25 mouse cellular contexts compared by ENCODE assay signal in the genomic region with DNA sequence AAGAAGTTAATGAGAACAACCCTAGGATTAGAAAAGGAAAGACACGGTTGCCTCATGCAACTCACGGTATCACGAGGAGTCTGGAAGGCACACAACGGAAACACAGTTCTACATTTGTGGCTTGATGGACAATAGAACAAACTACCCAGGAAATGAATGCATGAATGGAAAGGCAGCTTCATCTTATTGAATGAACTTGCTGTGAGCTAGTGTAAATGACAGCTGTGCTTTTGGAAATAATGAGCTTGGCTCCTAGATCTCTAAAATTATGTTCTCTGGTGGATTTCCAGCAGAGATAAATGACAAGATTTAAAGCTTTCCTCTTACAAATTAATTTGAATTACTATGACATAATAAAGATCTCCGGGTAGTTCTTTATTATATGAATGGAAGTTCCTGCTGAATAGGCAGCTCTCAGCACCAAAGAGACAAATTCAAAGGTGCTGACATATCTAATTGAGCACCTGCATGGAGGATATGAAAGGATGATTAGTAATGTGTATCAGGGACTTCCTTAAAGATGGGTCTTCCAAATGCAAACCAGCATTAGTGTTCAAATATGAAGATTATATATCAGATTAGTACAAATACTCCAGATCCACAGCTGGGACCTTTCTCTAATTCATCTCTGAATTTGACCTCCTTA.
DNase-seq lines count a peak whose midpoint lies in the region; ATAC-seq and TF ChIP-seq lines count a peak whose summit lies in the region.
"Had no signal": no experiment of that assay in that cellular context is flagged by ENCODE, and none has a peak within 500 bp of the region (broad histone marks: within the 10 kb centered on the region; RNA-seq: fewer than 3 reads in every experiment).

No protein-coding gene starts in this region.

- peak; percentile 40; the same call in 1 of the 2 replicates for ATAC-seq in hindbrain, embryonic 14.5 days (ENCODE audit: low FRiP score)
- ATAC-seq in hindbrain, embryonic 12.5 days (ENCODE audit: low FRiP score) = no peak
- ATAC-seq in midbrain, embryonic 14.5 days (ENCODE audit: low FRiP score, low TSS enrichment) = no peak; the same call in 1 of the 2 replicates
- ATAC-seq in midbrain, embryonic 15.5 days (replicated peaks) = peak; percentile 60; the same call in 1 of the 2 replicates
- ATAC-seq: inflammation-experienced regulatory T-cells, adult 6 months had no signal

- no peak for TF ChIP-seq POLR2A in brain, embryonic 14.5 days (IDR thresholded peaks at IDR 0.05; ENCODE audit: borderline replicate concordance, extremely low read depth, insufficient read depth, insufficient read length, poor library complexity, severe bottlenecking)

- no peak overlapping the region for H3K4me3 ChIP-seq in hindbrain, embryonic 14.5 days (replicated peaks; ENCODE audit: low read length)
- no peak overlapping the region for H3K4me3 ChIP-seq in hindbrain, embryonic 12.5 days
- H3K4me3 ChIP-seq in midbrain, embryonic 14.5 days (replicated peaks; ENCODE audit: low read depth, low read length) = no peak overlapping the region
- H3K4me3 ChIP-seq in midbrain, embryonic 10.5 days = no peak overlapping the region
- H3K4me3 ChIP-seq in midbrain, embryonic 15.5 days = no peak overlapping the region
- H3K4me3 ChIP-seq: embryonic facial prominence, embryonic 12.5 days; heart, embryonic 13.5 days; layer of hippocampus, adult 2 months; left cerebral cortex, adult 2 months; limb, embryonic 12.5 days had no signal

- no peaks in the 10 kb centered on the region for H3K36me3 ChIP-seq in hindbrain, embryonic 14.5 days (replicated peaks; ENCODE audit: control insufficient read depth, insufficient read depth)
- no peaks in the 10 kb centered on the region for H3K36me3 ChIP-seq in hindbrain, embryonic 12.5 days
- H3K36me3 ChIP-seq in midbrain, embryonic 14.5 days (ENCODE audit: control insufficient read depth, insufficient read depth, low read length) = no peaks in the 10 kb centered on the region
- H3K36me3 ChIP-seq in midbrain, embryonic 10.5 days = no peaks in the 10 kb centered on the region
- H3K36me3 ChIP-seq in midbrain, embryonic 15.5 days (replicated peaks) = no peaks in the 10 kb centered on the region
- H3K36me3 ChIP-seq: embryonic facial prominence, embryonic 12.5 days; heart, embryonic 13.5 days; limb, embryonic 12.5 days had no signal

- no peak overlapping the region for H3K4me2 ChIP-seq in hindbrain, embryonic 14.5 days (replicated peaks)
- H3K4me2 ChIP-seq in hindbrain, embryonic 12.5 days (replicated peaks) = no peak overlapping the region
- H3K4me2 ChIP-seq in midbrain, embryonic 14.5 days (ENCODE audit: low read length) = no peak overlapping the region
- no peak overlapping the region for H3K4me2 ChIP-seq in midbrain, embryonic 15.5 days
- H3K4me2 ChIP-seq: embryonic facial prominence, embryonic 12.5 days; heart, embryonic 13.5 days; limb, embryonic 12.5 days had no signal

- no peaks in the 10 kb centered on the region for H3K4me1 ChIP-seq in hindbrain, embryonic 14.5 days (replicated peaks; ENCODE audit: control insufficient read depth, insufficient read depth, low read length)
- no peaks in the 10 kb centered on the region for H3K4me1 ChIP-seq in hindbrain, embryonic 12.5 days
- H3K4me1 ChIP-seq in midbrain, embryonic 14.5 days (ENCODE audit: control insufficient read depth, insufficient read depth, low read length) = no peaks in the 10 kb centered on the region
- H3K4me1 ChIP-seq in midbrain, embryonic 10.5 days = no peaks in the 10 kb centered on the region
- H3K4me1 ChIP-seq in midbrain, embryonic 15.5 days = no peaks in the 10 kb centered on the region
- H3K4me1 ChIP-seq: embryonic facial prominence, embryonic 12.5 days; heart, embryonic 13.5 days; limb, embryonic 12.5 days had no signal

- 53% methylated on average over 5 of the region's 5 CpGs for WGBS in hindbrain, embryonic 14.5 days
- WGBS in hindbrain, embryonic 12.5 days = 67% methylated on average over 5 of the region's 5 CpGs
- 40% methylated on average over 5 of the region's 5 CpGs for WGBS in midbrain, embryonic 14.5 days
- WGBS in midbrain, embryonic 10.5 days = 88% methylated on average over 5 of the region's 5 CpGs
- 32% methylated on average over 5 of the region's 5 CpGs for WGBS in midbrain, embryonic 15.5 days

- H3K9ac ChIP-seq in hindbrain, embryonic 14.5 days = no peak overlapping the region
- H3K9ac ChIP-seq in hindbrain, embryonic 12.5 days = no peak overlapping the region
- no peak overlapping the region for H3K9ac ChIP-seq in midbrain, embryonic 14.5 days (replicated peaks; ENCODE audit: low read length)
- H3K9ac ChIP-seq in midbrain, embryonic 15.5 days = no peak overlapping the region
- H3K9ac ChIP-seq: embryonic facial prominence, embryonic 12.5 days; heart, embryonic 13.5 days; limb, embryonic 12.5 days had no signal

- no peak for TF ChIP-seq CTCF in brain, embryonic 14.5 days (IDR thresholded peaks at IDR 0.05; ENCODE audit: borderline replicate concordance, extremely low read depth, insufficient read depth, insufficient read length)

- H3K9me3 ChIP-seq in hindbrain, embryonic 14.5 days (ENCODE audit: control insufficient read depth, low read length) = no peaks in the 10 kb centered on the region
- no peaks in the 10 kb centered on the region for H3K9me3 ChIP-seq in hindbrain, embryonic 12.5 days (replicated peaks)
- H3K9me3 ChIP-seq in midbrain, embryonic 14.5 days (ENCODE audit: control insufficient read depth, low read length) = no peaks in the 10 kb centered on the region
- H3K9me3 ChIP-seq in midbrain, embryonic 10.5 days (replicated peaks) = no peaks in the 10 kb centered on the region
- H3K9me3 ChIP-seq in midbrain, embryonic 15.5 days = no peaks in the 10 kb centered on the region
- H3K9me3 ChIP-seq: embryonic facial prominence, embryonic 12.5 days; heart, embryonic 13.5 days; limb, embryonic 12.5 days had no signal

- H3K27me3 ChIP-seq in hindbrain, embryonic 14.5 days (ENCODE audit: control insufficient read depth, insufficient read depth, low read length) = no peaks in the 10 kb centered on the region
- H3K27me3 ChIP-seq in hindbrain, embryonic 12.5 days = no peaks in the 10 kb centered on the region
- H3K27me3 ChIP-seq in midbrain, embryonic 14.5 days (ENCODE audit: control insufficient read depth, insufficient read depth, low read length) = no peaks in the 10 kb centered on the region
- H3K27me3 ChIP-seq in midbrain, embryonic 10.5 days (ENCODE audit: low read depth, poor library complexity, severe bottlenecking) = no peaks in the 10 kb centered on the region
- no peaks in the 10 kb centered on the region for H3K27me3 ChIP-seq in midbrain, embryonic 15.5 days (replicated peaks)
- H3K27me3 ChIP-seq: embryonic facial prominence, embryonic 12.5 days; heart, embryonic 13.5 days; limb, embryonic 12.5 days had no signal

- DNase-seq in hindbrain, embryonic 14.5 days (ENCODE audit: low spot score) = peak; percentile 51
- peak; percentile 30 for DNase-seq in midbrain, embryonic 14.5 days
- DNase-seq in midbrain, embryonic 10.5 days (ENCODE audit: low spot score) = no peak
- DNase-seq in brain, embryonic 14.5 days (ENCODE audit: low read depth) = peak; percentile 81
- no peak for DNase-seq in adipocyte (ENCODE audit: low spot score)
- DNase-seq in kidney, postnatal 14 days = no peak
- DNase-seq: adrenal gland, adult 2 months; cerebellum, adult 11 months; gastrocnemius, postnatal 10 days; heart, postnatal 10 days; kidney, adult 11 months; kidney, postnatal 36 days; lung, postnatal 36 days; right cerebral cortex, postnatal 4 days; thymus, adult 18-20 months; thymus, postnatal 25 days had no signal

- no peak overlapping the region for H3K27ac ChIP-seq in hindbrain, embryonic 14.5 days
- H3K27ac ChIP-seq in hindbrain, embryonic 12.5 days = no peak overlapping the region
- no peak overlapping the region for H3K27ac ChIP-seq in midbrain, embryonic 14.5 days (replicated peaks; ENCODE audit: low read depth, low read length)
- H3K27ac ChIP-seq in midbrain, embryonic 10.5 days (replicated peaks) = no peak overlapping the region
- H3K27ac ChIP-seq in midbrain, embryonic 15.5 days = no peak overlapping the region
- H3K27ac ChIP-seq: embryonic facial prominence, embryonic 12.5 days; heart, embryonic 13.5 days; layer of hippocampus, adult 2 months; left cerebral cortex, adult 2 months; limb, embryonic 12.5 days; stomach, postnatal 0 days had no signal

Comparison
In these comparisons a context has a peak if more than half of its experiments do, and no peak if none do; other contexts are left out.
1. ATAC-seq: peak in hindbrain, embryonic 14.5 days (single experiment) and midbrain, embryonic 15.5 days (single experiment); none in hindbrain, embryonic 12.5 days (single experiment) and midbrain, embryonic 14.5 days (single experiment).
2. DNase-seq: peak in hindbrain, embryonic 14.5 days (single experiment), midbrain, embryonic 14.5 days (single experiment) and brain, embryonic 14.5 days (single experiment); none in midbrain, embryonic 10.5 days (single experiment), adipocyte (single experiment) and kidney, postnatal 14 days (single experiment).